Mouse (Mus musculus): ENCODE results near the gene Pfkfb4. TPM values are rescaled to one million over a fixed set of nuclear protein-coding genes. Genes with fewer than 3 reads are reported as not detected.
A peak's percentile ranks its signal among the peaks of the same experiment; 100 is the strongest.

The Pfkfb4 gene
- total RNA-seq, 2 experiments from 2014 or later = 20.9 to 26.7 TPM

DNA sequence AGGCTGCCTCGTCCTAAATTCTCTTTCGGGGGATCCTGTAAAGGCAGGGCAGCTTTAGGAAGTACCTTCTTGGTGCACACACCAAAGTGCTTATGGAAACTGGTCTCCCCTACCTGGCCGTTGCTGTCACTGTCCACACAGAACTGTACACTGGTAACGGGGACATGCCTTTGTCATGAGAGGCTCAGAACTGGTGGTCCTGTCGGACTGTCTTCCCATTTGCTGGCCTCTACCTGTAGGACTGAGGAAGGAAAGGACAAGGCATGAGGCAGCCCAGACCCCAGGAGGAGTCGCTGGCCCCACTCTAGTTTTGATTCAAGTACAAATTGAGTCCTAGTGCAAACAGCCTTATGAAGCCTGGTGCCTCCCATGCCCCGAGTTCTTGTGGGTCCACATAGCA is 39.4 kb downstream of the Pfkfb4 start:
- DNase-seq (ENCODE audit: low spot score in 2 of 2) = no peak

DNA sequence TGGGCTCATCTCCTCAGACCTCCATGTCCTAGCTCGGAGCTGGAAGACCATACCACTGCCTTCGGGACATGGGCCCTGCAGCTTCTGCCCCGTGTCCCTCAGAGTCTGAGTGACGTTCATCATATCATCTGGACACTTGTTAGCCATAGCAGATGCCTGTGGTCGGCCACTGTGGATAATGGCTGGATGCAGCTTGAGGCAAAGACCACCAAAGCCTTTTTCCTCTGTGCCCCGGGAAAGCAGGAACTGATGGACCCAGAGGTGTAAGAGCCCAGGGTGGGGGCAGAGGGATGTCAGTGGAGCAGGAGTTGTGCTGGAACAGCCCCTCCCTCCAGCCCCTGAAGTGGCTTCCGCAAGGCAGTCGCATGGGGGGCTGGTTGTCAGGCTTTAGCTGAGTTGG is 40.1 kb downstream of the Pfkfb4 start:
- DNase-seq (ENCODE audit: low spot score in 2 of 2) = no peak

DNA sequence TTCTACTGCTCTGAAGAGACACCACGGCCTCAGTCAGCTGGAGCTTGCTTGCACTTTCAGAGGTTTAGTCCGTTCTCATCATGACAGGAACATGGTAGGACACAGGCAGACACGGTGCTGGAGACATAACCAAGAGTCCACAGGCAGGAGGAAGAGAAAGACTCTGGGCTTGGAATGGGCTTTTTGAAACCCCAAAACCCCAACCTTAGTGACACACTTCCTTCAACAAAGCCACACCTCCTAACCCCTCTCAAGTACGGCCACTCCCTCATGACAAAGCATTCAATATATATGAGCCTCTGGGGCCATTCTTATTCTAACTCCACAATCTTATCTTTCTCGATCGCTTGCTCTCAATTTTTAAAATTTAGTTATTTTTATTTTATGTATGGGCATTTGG is 40.9 kb downstream of the Pfkfb4 start:
- no peak for DNase-seq (ENCODE audit: low spot score in 2 of 2)

DNA sequence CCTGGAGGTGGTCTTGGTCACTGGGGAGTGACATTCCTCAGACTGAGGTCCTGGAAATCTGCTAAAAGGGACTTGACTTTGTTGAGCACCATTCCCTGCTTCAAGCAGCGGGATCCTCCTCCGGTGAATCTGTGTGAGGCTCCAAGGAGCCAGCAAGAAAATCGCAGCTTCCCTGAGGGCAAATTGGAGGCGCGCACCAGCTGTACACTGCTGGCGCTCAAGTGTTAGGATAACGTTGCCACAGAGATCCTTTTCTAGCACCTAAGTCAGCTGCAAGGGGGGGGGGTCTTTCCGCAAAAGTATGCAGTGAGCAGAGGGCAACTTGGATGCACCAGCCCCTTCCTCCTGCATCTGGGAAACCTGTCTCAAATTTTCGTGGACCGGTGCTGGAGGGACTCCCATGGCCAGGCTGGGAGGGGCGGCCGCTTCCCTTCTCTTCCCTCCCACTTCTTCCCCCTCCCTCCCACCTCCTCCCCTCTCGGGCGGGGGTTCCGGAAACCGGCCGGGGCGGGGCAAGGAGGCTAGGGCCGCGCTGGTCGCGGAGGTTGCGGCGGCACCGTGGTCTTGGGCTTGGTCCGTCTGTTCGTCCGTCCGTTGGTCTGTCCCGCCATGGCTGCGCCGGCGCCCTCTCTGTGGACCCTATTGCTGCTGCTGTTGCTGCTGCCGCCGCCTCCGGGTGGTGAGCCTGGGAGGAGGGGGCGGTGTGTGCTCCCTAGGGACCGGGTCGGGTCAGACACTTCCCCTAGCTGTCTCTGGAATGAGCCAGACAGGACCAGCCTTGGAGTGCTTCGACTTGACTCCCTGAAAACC is 46.7 kb downstream of the Pfkfb4 start, which contains the start of gene Shisa5:
Gene Shisa5, plus strand, starts transcription at position 480 of the 810 bp plus-strand sequence.
- DNase-seq (ENCODE audit: low spot score in 2 of 2) = peak; percentile 43 to 63

DNA sequence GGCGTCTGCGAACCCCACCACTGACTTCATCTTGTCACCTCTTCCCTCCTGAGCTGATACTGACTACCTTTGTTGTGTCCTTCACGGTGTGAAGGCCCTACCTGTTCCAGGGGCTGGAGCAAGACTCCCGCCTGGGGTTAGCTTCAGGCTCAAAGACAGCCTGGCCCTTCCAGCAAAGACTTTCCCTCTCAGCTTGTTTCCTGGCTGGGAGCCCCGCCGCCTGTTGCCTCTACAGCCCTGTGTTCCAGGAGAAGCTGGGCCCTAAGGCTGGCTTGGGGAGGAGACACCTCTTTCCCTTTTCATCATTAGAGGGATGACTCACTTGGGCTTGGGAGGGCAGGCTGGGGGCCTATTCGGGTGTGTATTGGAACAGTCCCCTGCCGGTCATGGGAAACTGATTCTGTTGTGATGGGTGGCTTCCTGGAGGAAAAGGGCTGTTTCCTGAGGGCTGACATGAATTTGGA is 47.4 kb downstream of the Pfkfb4 start:
- DNase-seq (ENCODE audit: low spot score in 2 of 2) = peak; percentile 33 to 39

DNA sequence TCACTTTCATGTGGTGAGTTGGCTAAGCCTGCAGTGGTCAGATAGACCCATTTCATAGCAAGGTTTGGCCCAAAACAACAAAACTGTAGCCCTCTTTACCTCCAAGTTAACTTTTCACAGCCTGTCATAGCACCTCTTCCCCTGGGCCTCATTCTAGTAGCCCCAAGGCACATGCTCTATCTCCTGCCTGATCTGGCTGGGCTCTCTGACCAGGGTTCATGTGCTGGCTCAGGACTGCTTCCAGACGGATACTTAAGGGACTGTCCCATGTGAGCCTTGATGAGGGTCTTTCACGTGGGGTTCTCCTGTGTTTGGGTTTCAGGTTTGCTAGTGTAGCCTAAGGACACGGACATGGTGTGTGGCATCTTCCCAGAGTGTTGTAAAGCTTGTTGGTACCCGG is 48.1 kb downstream of the Pfkfb4 start:
- DNase-seq (ENCODE audit: low spot score in 2 of 2) = no peak

DNA sequence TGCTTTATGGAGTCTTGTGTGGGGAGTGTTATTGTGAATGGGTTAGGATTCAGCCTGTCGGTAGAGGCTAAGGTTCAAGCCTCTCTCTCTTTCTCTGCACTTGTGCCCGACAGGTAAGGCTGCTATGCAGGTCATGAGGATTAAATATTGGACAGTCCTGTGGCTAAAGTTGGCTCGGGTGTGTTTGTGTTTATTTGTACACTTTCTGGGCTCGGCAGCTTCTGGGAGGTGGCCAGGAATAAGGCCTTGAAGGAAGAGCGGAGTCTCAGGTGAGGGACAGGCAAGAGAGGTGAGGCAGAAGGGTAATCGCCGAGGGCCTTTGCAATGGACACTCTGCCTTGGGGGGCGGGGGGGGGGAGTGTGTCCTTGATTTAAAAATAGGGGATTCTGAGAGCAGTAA is 48.6 kb downstream of the Pfkfb4 start:
- no peak for DNase-seq (ENCODE audit: low spot score in 2 of 2)

DNA sequence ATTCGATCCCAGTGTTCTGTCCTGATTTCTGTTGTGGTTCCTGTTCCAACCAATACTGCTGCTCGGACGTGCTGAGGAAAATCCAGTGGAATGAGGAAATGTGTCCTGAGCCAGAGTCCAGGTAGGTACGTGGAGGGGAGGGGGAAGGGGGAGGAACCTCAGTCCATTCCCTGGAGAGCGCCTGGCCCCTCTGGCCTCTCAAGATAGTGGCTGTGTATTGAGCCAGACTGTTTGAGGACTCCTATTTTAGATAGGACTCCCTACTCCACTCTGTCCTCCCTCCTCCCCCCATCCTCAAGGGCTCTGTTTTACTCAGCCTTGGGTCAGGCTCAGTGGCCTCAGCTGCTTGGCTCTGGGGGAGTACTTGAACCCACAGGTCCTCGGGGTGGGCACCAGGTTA is 49.3 kb downstream of the Pfkfb4 start:
- no peak for DNase-seq (ENCODE audit: low spot score in 2 of 2)

DNA sequence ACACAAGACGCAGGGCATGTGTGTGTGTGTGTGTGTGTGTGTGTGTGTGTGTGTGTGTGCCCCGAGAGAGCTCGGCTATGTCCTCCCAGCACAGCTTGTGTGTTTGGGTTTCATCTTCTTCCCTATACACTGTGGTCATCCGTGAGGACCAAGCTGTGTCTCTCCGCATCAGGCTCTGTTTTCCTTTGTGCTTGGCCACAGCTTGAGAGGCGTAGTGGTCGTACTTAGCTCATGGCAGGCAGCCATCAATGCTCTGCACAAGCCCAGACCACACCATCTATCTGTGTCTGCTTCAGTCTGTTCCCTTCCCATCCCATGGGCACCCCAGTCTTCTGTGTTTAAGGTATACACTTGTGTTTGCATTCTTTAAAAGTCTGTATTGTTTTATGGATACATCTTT is 49.8 kb downstream of the Pfkfb4 start:
- peak in 1 of 2 experiments; percentile 12 for DNase-seq (ENCODE audit: low spot score in 2 of 2)

DNA sequence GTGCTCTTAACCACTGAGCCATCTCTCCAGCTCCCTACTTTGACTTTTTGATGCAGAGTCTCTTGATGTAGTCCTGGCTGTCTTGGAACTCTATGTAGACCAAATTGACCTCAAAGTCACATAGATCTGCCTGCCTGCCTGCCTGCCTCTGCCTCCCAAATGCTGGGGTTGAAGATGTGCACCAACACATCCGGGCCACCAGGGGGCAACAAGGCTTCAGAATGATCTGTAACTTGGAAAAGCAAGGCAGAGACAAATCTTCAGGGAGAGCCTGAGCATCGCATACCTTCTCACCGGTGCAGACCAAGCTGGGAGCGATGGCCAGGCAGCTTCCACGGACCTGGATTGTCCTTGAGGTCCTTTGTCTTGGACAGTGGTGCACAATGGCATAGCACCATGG is 54.7 kb downstream of the Pfkfb4 start:
- DNase-seq (ENCODE audit: low spot score in 2 of 2) = peak in 1 of 2 experiments; percentile 57

DNA sequence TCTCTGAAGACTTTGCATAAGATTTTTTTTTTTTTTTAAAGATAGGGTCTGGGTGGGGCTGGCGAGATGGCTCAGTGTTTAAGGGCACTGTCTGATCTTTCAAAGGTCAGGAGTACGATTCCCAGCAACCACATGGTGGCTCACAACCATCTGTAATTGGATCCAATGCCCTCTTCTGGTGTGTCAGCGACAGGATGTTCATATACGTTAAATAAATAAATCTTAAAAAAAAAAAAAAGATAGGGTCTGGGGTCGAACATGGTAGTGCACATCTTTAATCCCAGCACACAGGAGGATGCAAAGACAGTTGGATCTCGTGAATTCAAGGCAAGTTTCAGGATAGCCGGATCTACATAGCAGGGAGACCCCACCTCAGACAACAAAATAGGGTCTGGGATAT is 57.7 kb downstream of the Pfkfb4 start:
- DNase-seq (ENCODE audit: low spot score in 2 of 2) = no peak

DNA sequence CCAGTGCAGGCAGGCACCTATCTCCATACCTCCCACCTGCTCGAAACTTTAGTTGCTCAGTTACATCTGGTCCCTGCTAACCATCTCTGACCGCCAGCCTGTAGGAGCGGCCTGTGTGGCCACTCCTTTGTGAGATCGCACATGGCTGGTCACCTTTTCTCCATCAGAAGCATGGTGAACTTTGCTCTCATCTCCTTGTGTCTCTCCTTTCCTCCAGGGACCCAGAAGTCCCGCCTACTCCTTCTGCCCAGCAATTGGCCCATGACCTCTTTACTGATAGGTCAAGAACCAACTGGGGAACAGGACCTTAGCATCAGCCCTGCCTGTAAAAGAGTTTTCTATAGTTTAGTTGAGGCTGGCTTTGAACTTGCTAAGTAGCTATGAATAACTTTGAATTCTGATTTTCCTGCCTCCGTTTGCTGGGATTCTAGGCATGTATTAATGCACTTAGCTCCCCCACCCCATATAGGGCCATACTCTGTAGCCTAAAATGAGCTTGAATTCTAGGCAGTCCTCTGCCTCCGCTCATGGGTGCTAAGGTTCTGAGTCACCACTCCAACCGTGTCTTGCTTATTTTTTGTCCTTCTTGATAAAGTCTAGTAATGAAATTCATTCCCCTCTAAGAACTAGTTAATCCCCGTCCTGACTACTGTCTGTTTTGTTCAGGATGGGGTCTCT is 58.6 kb downstream of the Pfkfb4 start:
- no peak for DNase-seq (ENCODE audit: low spot score in 2 of 2)

DNA sequence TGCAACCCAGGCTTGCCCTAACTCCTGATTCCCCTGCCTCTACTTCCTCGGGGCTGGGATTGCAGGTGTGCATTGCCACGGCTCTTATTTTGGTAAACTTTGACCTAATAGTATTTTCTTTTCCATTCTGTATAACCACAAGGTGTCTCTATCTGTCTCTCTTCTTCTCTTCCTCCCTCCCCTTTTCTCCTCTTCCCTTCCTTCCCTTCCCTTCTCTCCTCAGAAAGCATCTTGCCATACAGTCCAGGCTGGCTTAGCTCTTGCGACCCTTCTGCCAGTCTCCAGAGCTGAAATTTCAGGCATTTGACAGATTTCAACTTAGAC is 59.1 kb downstream of the Pfkfb4 start:
- DNase-seq (ENCODE audit: low spot score in 2 of 2) = no peak

DNA sequence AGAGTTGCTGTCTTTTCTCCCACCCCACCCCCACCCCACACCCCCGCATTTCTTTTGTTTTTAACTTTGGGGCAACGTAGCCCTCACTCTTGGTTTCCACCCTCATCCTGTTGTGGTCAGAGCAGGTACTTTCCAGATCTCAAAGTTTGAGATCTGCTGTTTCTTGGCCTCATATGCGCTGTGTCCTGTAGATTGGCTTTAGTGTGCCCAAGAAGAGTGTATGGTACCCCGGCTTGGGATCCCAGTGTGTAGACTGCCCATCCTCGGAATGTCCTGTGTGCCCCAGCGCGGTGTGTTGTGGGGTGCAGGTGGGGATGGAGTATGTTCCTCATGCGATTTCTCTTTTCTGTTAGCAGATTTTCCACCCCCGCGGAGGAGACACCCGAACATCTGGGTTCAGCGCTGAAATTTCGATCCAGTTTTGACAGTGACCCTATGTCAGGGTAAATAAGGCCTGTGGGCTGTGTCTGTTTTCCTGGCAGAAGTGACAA is 59.5 kb downstream of the Pfkfb4 start:
- no peak for DNase-seq (ENCODE audit: low spot score in 2 of 2)

DNA sequence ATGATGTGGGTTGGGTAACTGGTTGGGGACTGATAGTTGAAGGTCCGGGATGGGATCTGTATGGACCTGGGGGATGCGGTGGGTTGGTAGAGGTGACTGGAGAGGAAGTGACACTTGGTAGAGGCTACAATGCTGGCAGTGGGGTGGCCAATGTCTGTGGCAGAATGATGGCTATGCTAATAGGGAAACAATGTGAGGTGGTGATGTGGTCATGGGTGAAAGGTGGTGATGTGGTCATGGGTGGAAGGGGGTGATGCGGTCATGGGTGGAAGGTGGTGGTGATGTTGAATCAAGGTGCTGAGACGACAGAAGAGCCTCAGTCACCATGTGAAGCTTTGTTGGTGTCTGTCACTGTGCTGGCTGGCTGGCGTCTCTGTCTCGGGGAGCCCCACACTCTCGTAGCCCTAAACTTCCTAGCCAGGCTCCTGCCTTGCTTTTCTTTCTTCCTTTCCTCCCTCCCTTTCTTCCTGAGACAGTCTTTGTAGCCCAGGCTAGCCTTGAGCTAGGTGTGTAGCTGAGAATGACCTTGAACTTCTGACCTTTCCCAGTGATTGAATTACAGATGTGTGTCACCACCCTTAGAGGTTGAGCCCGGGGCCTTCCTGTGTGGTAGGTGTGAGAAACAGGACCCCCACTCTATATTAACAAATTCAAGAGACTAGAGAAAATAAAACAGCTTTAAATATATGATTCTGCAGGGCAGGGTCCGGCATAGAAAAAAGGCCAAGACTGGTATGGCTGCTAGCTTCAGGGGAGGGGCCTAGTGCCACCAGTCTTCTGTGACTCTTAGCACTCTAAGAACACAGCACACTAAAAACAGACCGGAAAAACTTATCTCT is 60.3 kb downstream of the Pfkfb4 start:
- DNase-seq (ENCODE audit: low spot score in 2 of 2) = no peak

DNA sequence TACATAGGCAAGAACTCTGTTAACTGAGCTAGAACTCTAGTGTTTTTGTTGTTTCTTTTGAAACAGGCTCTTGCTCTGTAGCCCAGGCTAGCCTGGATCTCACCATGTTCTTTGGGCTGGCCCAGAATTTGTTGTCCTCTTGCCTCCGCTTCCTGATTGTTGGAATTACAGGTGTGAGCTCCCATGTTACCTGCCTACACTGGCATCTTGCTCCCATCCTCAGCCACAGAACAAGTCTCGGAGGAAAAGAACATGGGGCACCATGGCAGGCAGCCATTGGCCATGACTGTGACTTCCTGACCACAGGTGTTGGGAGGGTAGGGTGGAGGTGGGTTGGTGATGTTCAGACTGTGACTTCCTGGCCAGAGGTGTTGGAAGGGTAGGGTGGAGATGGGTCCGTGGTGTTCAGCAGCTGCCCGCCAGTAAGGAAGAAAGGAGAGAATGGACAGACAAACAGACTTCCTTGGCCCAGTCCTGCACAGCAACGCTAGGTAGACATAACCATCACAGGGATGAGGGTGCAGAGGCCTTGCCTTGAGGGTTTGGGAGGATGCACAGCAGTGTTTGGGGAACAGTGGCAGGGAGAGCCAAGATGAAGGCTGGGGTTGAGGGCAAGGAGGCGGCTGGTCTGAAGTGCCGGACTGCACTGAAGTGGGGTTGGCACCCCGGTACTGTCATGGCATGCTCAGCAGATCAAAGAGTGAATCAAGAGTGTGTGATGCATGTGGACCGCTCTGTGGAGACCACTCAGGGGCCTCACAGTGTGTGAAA is 61.1 kb downstream of the Pfkfb4 start:
- no peak for DNase-seq (ENCODE audit: low spot score in 2 of 2)

DNA sequence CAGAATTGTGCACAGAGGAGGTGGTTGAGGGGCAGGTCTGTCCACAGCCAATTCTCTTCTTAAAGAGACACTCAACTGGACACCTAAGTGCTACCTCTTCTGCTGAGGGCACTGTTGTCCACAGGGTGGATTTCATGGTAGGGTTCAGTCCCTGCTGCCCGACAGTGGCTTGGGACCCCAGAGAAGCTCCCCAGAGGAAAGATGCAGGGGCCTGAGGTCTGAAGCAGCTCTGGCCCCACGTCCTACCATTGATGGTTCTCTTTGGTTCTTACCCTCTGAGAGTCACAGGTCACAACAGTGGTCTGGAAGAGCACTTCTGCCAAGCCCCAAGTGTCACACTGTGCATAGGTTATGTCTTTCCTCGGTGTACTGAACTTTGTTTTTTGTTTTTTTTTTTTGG is 61.8 kb downstream of the Pfkfb4 start:
- DNase-seq (ENCODE audit: low spot score in 2 of 2) = no peak

DNA sequence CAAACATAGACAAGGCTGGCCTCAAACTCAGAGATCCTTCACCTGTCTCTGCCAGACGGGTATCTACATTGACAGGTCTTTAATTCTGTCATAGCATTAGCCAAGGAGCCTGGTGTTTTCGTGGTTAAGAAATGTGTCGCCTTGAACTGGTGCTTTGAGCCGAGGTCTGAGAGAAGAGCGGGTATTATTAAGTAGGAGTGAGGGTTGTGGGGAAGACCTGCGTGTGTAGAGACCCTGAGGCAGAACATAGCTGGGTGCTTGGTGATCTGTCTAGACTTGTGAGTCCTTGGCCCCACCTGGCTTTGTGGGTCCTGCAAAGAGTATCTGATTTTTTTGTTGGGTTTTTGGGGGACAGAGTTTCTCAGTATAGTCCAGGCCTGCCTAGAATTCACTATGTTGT is 62.3 kb downstream of the Pfkfb4 start:
- no peak for DNase-seq (ENCODE audit: low spot score in 2 of 2)

DNA sequence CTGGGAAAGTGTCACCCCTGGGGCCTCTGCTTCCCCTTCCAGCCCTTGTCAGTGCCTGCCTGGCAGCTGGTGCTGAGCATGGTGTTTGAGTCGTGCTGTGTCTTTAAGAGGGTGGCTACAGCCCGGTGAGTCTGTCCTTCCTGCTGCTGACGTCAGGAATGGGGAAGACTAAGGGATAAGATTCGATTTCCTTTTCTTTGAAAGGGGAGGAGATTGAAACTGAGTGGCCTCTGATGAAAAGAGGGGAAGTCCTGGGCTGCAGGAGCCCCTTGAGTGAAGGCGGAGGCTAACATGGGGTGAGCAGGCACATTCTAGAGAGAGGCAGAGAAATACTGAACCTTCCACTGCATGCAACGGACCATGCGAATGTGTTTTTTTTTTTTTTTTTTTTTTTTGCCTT is 63.1 kb downstream of the Pfkfb4 start:
- DNase-seq (ENCODE audit: low spot score in 2 of 2) = peak; percentile 48 to 64

DNA sequence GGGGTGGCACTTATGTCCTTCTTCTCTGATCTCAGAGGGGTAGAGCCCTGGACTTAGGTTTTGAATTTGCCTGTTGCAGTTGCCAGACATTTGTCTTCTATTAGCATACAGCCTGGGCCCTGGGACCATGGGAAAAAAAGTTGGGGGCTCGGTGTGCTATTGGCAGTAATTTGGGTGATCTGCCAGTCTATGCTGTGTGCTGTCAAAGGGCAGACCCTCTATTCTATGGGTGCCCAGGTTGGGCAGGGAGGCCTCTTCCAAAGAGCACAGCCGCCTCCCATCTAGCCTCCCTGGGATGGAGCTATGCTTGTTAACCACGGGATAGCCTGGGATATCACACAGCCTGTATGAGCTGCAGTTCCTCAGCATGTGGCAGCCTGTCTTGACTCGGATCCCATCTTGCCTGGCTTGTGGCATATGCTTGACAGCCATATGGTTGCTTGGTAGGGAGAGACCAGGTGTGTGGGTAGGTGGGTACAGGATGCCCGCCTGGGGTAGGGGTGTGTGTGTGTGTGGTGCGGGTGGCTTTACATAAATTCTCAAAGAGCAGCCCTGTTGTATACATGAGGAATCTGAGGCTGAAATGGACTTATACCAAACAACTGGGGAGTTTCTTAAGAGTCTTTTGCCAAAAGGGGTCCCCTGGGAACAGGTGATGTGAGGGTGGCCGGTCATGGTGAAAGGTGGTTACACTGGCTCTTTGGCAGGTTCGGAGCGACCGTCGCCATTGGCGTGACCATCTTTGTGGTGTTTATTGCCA is 63.9 kb downstream of the Pfkfb4 start:
- no peak for DNase-seq (ENCODE audit: low spot score in 2 of 2)

Data from layer of hippocampus, postnatal 10 days (tissue).